Mouse (Mus musculus) heart, postnatal 4 days (tissue): ENCODE results near the gene Slc10a1. TPM values are rescaled to one million over a fixed set of nuclear protein-coding genes. Genes with fewer than 3 reads are reported as not detected.
A peak's percentile ranks its signal among the peaks of the same experiment; 100 is the strongest.
"Not testable (repeated sequence)": the region's sequence is repeated elsewhere in the genome, so short reads cannot be mapped to it uniquely, and the experiment has no call there.

Experiments
- DNase-seq: peaks from one replicate; pipeline ENCODE4 v3.0.0; 2021
- total RNA-seq, 2 experiments: library from RNA; stranded (reverse); gene quantifications; 2 replicates each; pipeline ENCODE4 v1.2.3; 2021

Gene Slc10a1
- total RNA-seq, 2 experiments from 2014 or later = not detected

GRCm38 (mm10) chr12:80966059-80966838 lies 2.3 kb downstream of the Slc10a1 start:
- no peak for DNase-seq

GRCm38 (mm10) chr12:80962566-80962965 lies 5.9 kb downstream of the Slc10a1 start:
- DNase-seq = no peak

- DNase-seq = no peak
These were observed 10.5 kb downstream of the Slc10a1 start for GRCm38 (mm10) chr12:80957961-80958360.

GRCm38 (mm10) chr12:80956039-80956438 lies 12.5 kb downstream of the Slc10a1 start:
- DNase-seq = no peak

- DNase-seq = no peak
These were observed 16.0 kb downstream of the Slc10a1 start for GRCm38 (mm10) chr12:80952526-80952925.

- DNase-seq = no peak
These were observed 16.8 kb downstream of the Slc10a1 start for GRCm38 (mm10) chr12:80951640-80952219.

- DNase-seq = not testable (repeated sequence)
These were observed 18.9 kb downstream of the Slc10a1 start for GRCm38 (mm10) chr12:80949603-80950002.

GRCm38 (mm10) chr12:80948202-80948601 lies 20.3 kb downstream of the Slc10a1 start:
- no peak for DNase-seq

- peak; percentile 97 for DNase-seq
These were observed 22.5 kb downstream of the Slc10a1 start for GRCm38 (mm10) chr12:80945996-80946355.

GRCm38 (mm10) chr12:80945334-80945995 lies 23.0 kb downstream of the Slc10a1 start, which contains the start of gene Srsf5:
Srsf5 (plus strand) TSS chr12:80945504.
- DNase-seq = peak; percentile 99

- not testable (repeated sequence) for DNase-seq
These were observed 23.6 kb downstream of the Slc10a1 start for GRCm38 (mm10) chr12:80944963-80945333.

GRCm38 (mm10) chr12:80944204-80944603 lies 24.3 kb downstream of the Slc10a1 start:
- DNase-seq = no peak

GRCm38 (mm10) chr12:80943395-80943794 lies 25.1 kb downstream of the Slc10a1 start:
- no peak for DNase-seq

- DNase-seq = no peak
These were observed 26.6 kb downstream of the Slc10a1 start for GRCm38 (mm10) chr12:80941886-80942285.

- DNase-seq = no peak
These were observed 29.3 kb downstream of the Slc10a1 start for GRCm38 (mm10) chr12:80939165-80939564.

GRCm38 (mm10) chr12:80938642-80939041 lies 29.9 kb downstream of the Slc10a1 start:
- DNase-seq = peak; percentile 71

- no peak for DNase-seq
These were observed 31.0 kb downstream of the Slc10a1 start for GRCm38 (mm10) chr12:80937331-80938029.

GRCm38 (mm10) chr12:80936751-80937150 lies 31.8 kb downstream of the Slc10a1 start:
- DNase-seq = no peak

- no peak for DNase-seq
These were observed 35.6 kb downstream of the Slc10a1 start for GRCm38 (mm10) chr12:80932865-80933264.

GRCm38 (mm10) chr12:80931402-80932140 lies 36.9 kb downstream of the Slc10a1 start:
- DNase-seq = no peak

- DNase-seq = no peak
These were observed 38.4 kb downstream of the Slc10a1 start for GRCm38 (mm10) chr12:80930141-80930540.

GRCm38 (mm10) chr12:80928881-80929280 lies 39.6 kb downstream of the Slc10a1 start:
- no peak for DNase-seq
